In genomic region chr19:53528131-53528621, GRCm38 (mm10) we compare ENCODE assay signal across 7 mouse cellular contexts. TPM values are rescaled to one million over a fixed set of nuclear protein-coding genes. Genes with fewer than 3 reads are reported as not detected.
DNase-seq lines count a peak whose midpoint lies in the region; ATAC-seq and TF ChIP-seq lines count a peak whose summit lies in the region.

No protein-coding gene starts in this region.

- H3K4me2 ChIP-seq in embryonic facial prominence, embryonic 15.5 days (replicated peaks), result peak overlapping the region; percentile 93
- H3K4me2 ChIP-seq in limb, embryonic 13.5 days (replicated peaks), result peak overlapping the region; percentile 89

- TF ChIP-seq CTCF in lung, adult 2 months (IDR thresholded peaks at IDR 0.05; ENCODE audit: insufficient read depth, low read length), result no peak

- H3K9me3 ChIP-seq in embryonic facial prominence, embryonic 15.5 days (replicated peaks), result no peaks in the 10 kb centered on the region
- H3K9me3 ChIP-seq in limb, embryonic 13.5 days, result no peaks in the 10 kb centered on the region

- ATAC-seq in embryonic facial prominence, embryonic 15.5 days (ENCODE audit: insufficient number of reproducible peaks, low FRiP score, low TSS enrichment, low read depth), result no peak
- 0 out of 2 replicates have a peak, but pooled peaks have one; percentile 3 for ATAC-seq in limb, embryonic 13.5 days (ENCODE audit: low FRiP score, low read depth)

- no peaks in the 10 kb centered on the region for H3K36me3 ChIP-seq in embryonic facial prominence, embryonic 15.5 days
- no peaks in the 10 kb centered on the region for H3K36me3 ChIP-seq in limb, embryonic 13.5 days

- H3K4me1 ChIP-seq in lung, adult 2 months (ENCODE audit: control insufficient read depth, insufficient read depth, low read length), result no peaks in the 10 kb centered on the region
- H3K4me1 ChIP-seq in embryonic facial prominence, embryonic 15.5 days, result peaks cover 19% of the 10 kb centered on the region
- peaks cover 26% of the 10 kb centered on the region for H3K4me1 ChIP-seq in limb, embryonic 13.5 days

- WGBS in lung, adult 2 months, result 6% methylated on average over 13 of the region's 13 CpGs
- 1% methylated on average over 13 of the region's 13 CpGs for WGBS in embryonic facial prominence, embryonic 15.5 days
- 2% methylated on average over 13 of the region's 13 CpGs for WGBS in limb, embryonic 13.5 days

- H3K27ac ChIP-seq in embryonic facial prominence, embryonic 15.5 days (replicated peaks), result no peak overlapping the region
- H3K27ac ChIP-seq in limb, embryonic 13.5 days, result no peak overlapping the region

- no peak for TF ChIP-seq POLR2A in lung, adult 2 months (IDR thresholded peaks at IDR 0.05; ENCODE audit: borderline replicate concordance, extremely low read depth, low read depth, low read length)

- H3K4me3 ChIP-seq in lung, adult 2 months (replicated peaks; ENCODE audit: extremely low read depth, low read depth, low read length), result peak overlapping the region; percentile 97
- H3K4me3 ChIP-seq in embryonic facial prominence, embryonic 15.5 days (replicated peaks), result peak overlapping the region; percentile 59
- peak overlapping the region; percentile 69 for H3K4me3 ChIP-seq in limb, embryonic 13.5 days

- peak overlapping the region; percentile 60 for H3K9ac ChIP-seq in embryonic facial prominence, embryonic 15.5 days
- peak overlapping the region; percentile 72 for H3K9ac ChIP-seq in limb, embryonic 13.5 days

- H3K27me3 ChIP-seq in embryonic facial prominence, embryonic 15.5 days, result peaks cover 27% of the 10 kb centered on the region
- H3K27me3 ChIP-seq in limb, embryonic 13.5 days, result peaks cover 27% of the 10 kb centered on the region

- no peak for DNase-seq in lung, adult 2 months
- no peak for DNase-seq in lung, postnatal 25 days (ENCODE audit: low spot score)
- DNase-seq in retina, embryonic 14.5 days (ENCODE audit: low spot score), result peak; percentile 60
- no peak for DNase-seq in T-cell, adult 2 months (ENCODE audit: low spot score)
- no peak for DNase-seq in urinary bladder, adult 18-20 months (ENCODE audit: low spot score in 2 of 2)

RNA-seq across cellular contexts. Expression of gene Dusp5, which starts 0.7 kb away (rescaled TPM):
- polyA plus RNA-seq in lung, adult 2 months (2012; rRNA removed), result 10.4 and 14.0 TPM in 2 replicates
- polyA plus RNA-seq in embryonic facial prominence, embryonic 15.5 days (2015; fragmentation: Nextera tagmentation; extraction: Ambion mirVana), result 3.1 and 4.0 TPM in 2 replicates
- 2.1 and 2.6 TPM in 2 replicates for polyA plus RNA-seq in limb, embryonic 13.5 days (2015; fragmentation: Nextera tagmentation; extraction: Ambion mirVana)
